Mouse (Mus musculus): ENCODE results near the gene Dstyk. TPM values are rescaled to one million over a fixed set of nuclear protein-coding genes. Genes with fewer than 3 reads are reported as not detected.

The Dstyk gene
- polyA plus RNA-seq, 1 experiment from 2014 or later = 10.5 TPM

DNA sequence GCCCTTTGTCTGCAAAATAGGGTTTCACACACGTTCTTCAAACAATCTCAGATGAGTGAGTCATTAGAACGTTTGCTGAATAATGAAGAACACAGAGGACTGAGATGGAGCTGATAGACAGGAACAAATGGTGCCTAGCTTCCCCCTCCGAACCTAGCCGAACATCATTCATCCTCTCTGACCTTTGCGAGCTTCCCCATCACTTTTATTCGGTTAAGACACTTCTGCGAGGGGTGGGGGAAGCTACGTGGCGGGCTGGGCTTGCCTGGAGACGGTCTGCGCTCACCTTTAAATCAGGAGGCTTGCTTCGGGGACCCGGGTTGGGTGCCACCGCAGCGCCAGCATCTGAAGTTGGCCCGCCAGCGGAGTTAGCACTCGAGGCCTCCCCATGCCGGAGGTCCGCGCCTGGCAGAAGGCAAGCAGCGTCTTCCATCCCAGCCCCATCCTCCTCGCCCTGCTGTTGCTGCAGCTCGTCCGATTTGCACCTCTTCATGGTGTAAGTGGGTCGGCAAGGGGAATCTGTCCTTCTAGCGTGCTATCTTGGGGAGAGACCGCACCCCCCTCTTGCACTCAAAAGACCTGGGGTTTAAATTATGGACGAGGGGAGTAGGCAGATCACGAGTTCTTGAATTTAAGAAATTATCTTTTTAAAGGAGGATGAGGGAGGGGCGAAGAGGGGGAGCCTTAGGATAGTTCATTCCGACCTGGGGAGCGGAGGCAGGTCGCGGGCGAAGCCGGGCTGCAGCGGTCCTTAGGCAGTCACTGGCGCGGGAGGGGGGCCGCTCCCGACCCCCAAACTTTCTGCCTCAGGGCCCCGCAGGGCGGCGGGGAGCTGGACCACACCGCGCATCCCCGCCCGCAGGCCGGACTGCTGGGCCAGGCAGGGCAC, 26.4 kb upstream of the Dstyk start, which contains the start of gene Tmcc2:
TSS of gene Tmcc2 (minus strand) at position 591 of the 889 bp plus-strand sequence.
- Histone ChIP-seq H3K9ac (peak within 1 kb of the TSS; percentile 89), H3K27ac (peak within 1 kb of the TSS; percentile 85), H3K4me1 (peaks cover 61% of the 10 kb centered on the region), H3K9me3 (replicated peaks) (no peaks in the 10 kb centered on the region), H3K4me2 (peak within 1 kb of the TSS; percentile 87), H3K27me3 (no peaks in the 10 kb centered on the region), H3K36me3 (ENCODE audit: poor library complexity, severe bottlenecking) (no peaks in the 10 kb centered on the region), H3K4me3 (peak within 1 kb of the TSS; percentile 69)
- peak; percentile 34 for ATAC-seq
- under 1% methylated on average over 37 of the region's 50 CpGs for WGBS

GRCm38 (mm10) chr1:132391580-132392022, 25.8 kb upstream of the Dstyk start:
- no peaks in the 10 kb centered on the region for H3K9me3 ChIP-seq (replicated peaks)
- peaks cover 54% of the 10 kb centered on the region for H3K4me1 ChIP-seq
- H3K27ac ChIP-seq = peak overlapping the region; percentile 85
- peak overlapping the region; percentile 89 for H3K9ac ChIP-seq
- H3K36me3 ChIP-seq (ENCODE audit: poor library complexity, severe bottlenecking) = no peaks in the 10 kb centered on the region
- H3K27me3 ChIP-seq = no peaks in the 10 kb centered on the region
- H3K4me3 ChIP-seq = peak overlapping the region; percentile 69
- whole genome bisulfite sequencing = 0% methylated on average over 23 of the region's 54 CpGs
- peak overlapping the region; percentile 87 for H3K4me2 ChIP-seq
- ATAC-seq = peak; percentile 95

- no peak for ATAC-seq
- Histone ChIP-seq H3K4me1 (peaks cover 45% of the 10 kb centered on the region), H3K4me2 (no peak overlapping the region), H3K4me3 (no peak overlapping the region), H3K9me3 (replicated peaks) (no peaks in the 10 kb centered on the region), H3K36me3 (ENCODE audit: poor library complexity, severe bottlenecking) (no peaks in the 10 kb centered on the region), H3K9ac (no peak overlapping the region), H3K27ac (no peak overlapping the region), H3K27me3 (no peaks in the 10 kb centered on the region)
- WGBS = 62% methylated on average over 5 of the region's 5 CpGs
Observed at GRCm38 (mm10) chr1:132392872-132393271, 24.5 kb upstream of the Dstyk start.

- Histone ChIP-seq H3K4me3 (no peak overlapping the region), H3K27ac (no peak overlapping the region), H3K9ac (no peak overlapping the region), H3K4me1 (peaks cover 15% of the 10 kb centered on the region), H3K27me3 (no peaks in the 10 kb centered on the region), H3K4me2 (no peak overlapping the region), H3K36me3 (ENCODE audit: poor library complexity, severe bottlenecking) (no peaks in the 10 kb centered on the region), H3K9me3 (replicated peaks) (no peaks in the 10 kb centered on the region)
- 79% methylated on average over 2 of the region's 2 CpGs for WGBS
- ATAC-seq = no peak
Observed at GRCm38 (mm10) chr1:132396705-132397104, 20.6 kb upstream of the Dstyk start.

GRCm38 (mm10) chr1:132400538-132400937, 16.8 kb upstream of the Dstyk start:
- 67% methylated on average over 1 of the region's 1 CpGs for WGBS
- ATAC-seq = no peak
- no peak overlapping the region for H3K4me2 ChIP-seq
- H3K4me3 ChIP-seq = no peak overlapping the region
- no peaks in the 10 kb centered on the region; the same call in 1 of the 2 replicates for H3K27me3 ChIP-seq
- no peak overlapping the region for H3K27ac ChIP-seq
- H3K9ac ChIP-seq = no peak overlapping the region
- H3K4me1 ChIP-seq = no peaks in the 10 kb centered on the region
- H3K9me3 ChIP-seq (replicated peaks) = no peaks in the 10 kb centered on the region
- no peaks in the 10 kb centered on the region for H3K36me3 ChIP-seq (ENCODE audit: poor library complexity, severe bottlenecking)

DNA sequence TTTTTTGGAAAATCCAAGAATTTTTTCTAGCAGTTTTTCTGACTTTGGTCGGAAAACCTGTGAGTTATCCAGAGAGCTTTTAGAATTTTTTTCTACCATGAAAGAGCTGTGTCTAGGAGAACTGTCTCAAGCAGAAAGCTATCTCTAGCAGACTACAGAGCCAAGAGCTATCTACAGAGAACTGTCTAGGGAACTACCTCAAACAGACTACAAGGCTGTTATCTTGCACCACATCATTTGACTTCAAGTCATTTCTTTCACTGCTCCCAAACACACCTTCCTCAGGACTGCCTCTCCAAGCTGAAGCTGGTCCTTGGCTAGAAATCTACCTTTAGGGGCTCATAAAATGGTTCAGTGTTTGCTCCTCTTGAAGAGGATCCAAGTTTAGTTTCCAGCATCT, 15.5 kb upstream of the Dstyk start:
- Histone ChIP-seq H3K4me1 (no peaks in the 10 kb centered on the region), H3K4me2 (no peak overlapping the region), H3K27ac (no peak overlapping the region), H3K4me3 (no peak overlapping the region), H3K36me3 (ENCODE audit: poor library complexity, severe bottlenecking) (no peaks in the 10 kb centered on the region), H3K9ac (no peak overlapping the region), H3K27me3 (no peaks in the 10 kb centered on the region; the same call in 1 of the 2 replicates), H3K9me3 (replicated peaks) (no peaks in the 10 kb centered on the region)
- WGBS = 94% methylated on average over 1 of the region's 1 CpGs
- no peak for ATAC-seq

GRCm38 (mm10) chr1:132410657-132411056, 6.7 kb upstream of the Dstyk start:
- Histone ChIP-seq H3K36me3 (ENCODE audit: poor library complexity, severe bottlenecking) (no peaks in the 10 kb centered on the region), H3K4me2 (no peak overlapping the region), H3K9ac (no peak overlapping the region), H3K4me3 (no peak overlapping the region), H3K27me3 (no peaks in the 10 kb centered on the region), H3K9me3 (replicated peaks) (no peaks in the 10 kb centered on the region), H3K4me1 (no peaks in the 10 kb centered on the region), H3K27ac (no peak overlapping the region)
- 93% methylated on average over 3 of the region's 3 CpGs for WGBS
- no peak for ATAC-seq

GRCm38 (mm10) chr1:132416244-132416942, 962 bp upstream of the Dstyk start:
- H3K9ac ChIP-seq = no peak overlapping the region
- no peaks in the 10 kb centered on the region for H3K36me3 ChIP-seq (ENCODE audit: poor library complexity, severe bottlenecking)
- H3K4me3 ChIP-seq = no peak overlapping the region
- H3K4me2 ChIP-seq = no peak overlapping the region; the same call in 1 of the 2 replicates
- ATAC-seq = no peak
- H3K27ac ChIP-seq = no peak overlapping the region
- WGBS = 78% methylated on average over 8 of the region's 8 CpGs
- H3K9me3 ChIP-seq (replicated peaks) = no peaks in the 10 kb centered on the region
- H3K27me3 ChIP-seq = no peaks in the 10 kb centered on the region
- peaks cover 32% of the 10 kb centered on the region for H3K4me1 ChIP-seq

DNA sequence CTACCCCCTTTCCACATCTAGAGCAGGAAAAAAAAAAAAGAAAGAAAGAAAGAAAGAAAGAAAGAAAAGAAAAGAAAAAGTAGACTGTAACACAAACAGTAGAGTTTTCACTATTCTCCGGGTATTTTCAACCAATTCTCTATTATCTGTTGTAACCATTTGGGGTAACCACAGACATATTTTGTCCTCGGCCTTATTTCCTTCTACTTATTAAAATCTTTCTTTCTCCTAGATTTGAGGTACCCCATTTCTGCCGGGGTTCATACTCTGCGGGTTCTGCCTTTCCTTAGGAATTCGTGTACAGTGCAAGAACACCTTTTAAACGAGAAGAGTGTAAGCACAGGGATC, 438 bp upstream of the Dstyk start:
- Histone ChIP-seq H3K9ac (peak overlapping the region; percentile 85), H3K9me3 (replicated peaks) (no peaks in the 10 kb centered on the region), H3K4me3 (peak overlapping the region; percentile 73), H3K27me3 (no peaks in the 10 kb centered on the region), H3K4me2 (peak overlapping the region; percentile 80), H3K27ac (peak overlapping the region; percentile 88), H3K4me1 (peaks cover 32% of the 10 kb centered on the region), H3K36me3 (ENCODE audit: poor library complexity, severe bottlenecking) (no peaks in the 10 kb centered on the region)
- WGBS = 16% methylated on average over 6 of the region's 6 CpGs
- ATAC-seq = no peak

DNA sequence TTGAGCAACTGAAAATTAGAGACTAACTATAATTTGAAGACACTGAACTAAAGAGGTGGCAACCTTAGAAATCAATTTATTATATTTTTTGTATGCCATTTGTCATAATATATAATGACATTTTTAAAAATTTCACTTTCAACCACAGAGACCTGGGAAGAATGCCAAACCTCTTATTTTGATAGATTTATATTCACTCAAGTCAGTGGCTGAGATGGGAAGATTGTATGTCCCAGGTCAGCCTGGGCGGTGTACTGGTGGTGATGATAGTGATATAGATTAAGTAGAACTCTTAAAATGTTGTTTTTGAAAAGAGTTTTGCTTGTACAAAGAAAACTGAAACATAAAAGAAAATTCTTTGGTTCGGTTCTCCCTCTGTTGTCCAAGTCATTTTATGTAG, 2.9 kb downstream of the Dstyk start:
- Histone ChIP-seq H3K4me3 (no peak overlapping the region), H3K4me2 (peak overlapping the region; percentile 21; the same call in 1 of the 2 replicates), H3K27me3 (no peaks in the 10 kb centered on the region), H3K9ac (no peak overlapping the region), H3K9me3 (replicated peaks) (no peaks in the 10 kb centered on the region), H3K4me1 (peaks cover 40% of the 10 kb centered on the region), H3K36me3 (ENCODE audit: poor library complexity, severe bottlenecking) (no peaks in the 10 kb centered on the region), H3K27ac (no peak overlapping the region)
- WGBS = 65% methylated on average over 2 of the region's 2 CpGs
- ATAC-seq = no peak

- Histone ChIP-seq H3K4me1 (peaks cover 45% of the 10 kb centered on the region), H3K4me2 (no peak overlapping the region), H3K4me3 (no peak overlapping the region), H3K27me3 (no peaks in the 10 kb centered on the region), H3K27ac (no peak overlapping the region), H3K36me3 (ENCODE audit: poor library complexity, severe bottlenecking) (no peaks in the 10 kb centered on the region), H3K9me3 (replicated peaks) (no peaks in the 10 kb centered on the region), H3K9ac (no peak overlapping the region)
- ATAC-seq = no peak
- 89% methylated on average over 7 of the region's 7 CpGs for WGBS
Observed at GRCm38 (mm10) chr1:132420662-132421061, 3.3 kb downstream of the Dstyk start.
